Mouse (Mus musculus) Patski (cell line): ENCODE data around the gene Rnf113a2. TPM values are rescaled to one million over a fixed set of nuclear protein-coding genes. Genes with fewer than 3 reads are reported as not detected.

Experiments used
- ATAC-seq: fragments of 100-300 bp; one replicate; pipeline ENCODE4 v1.8.0; 2021
- CTCF ChIA-PET: fragments of 350-600 bp; sonication (Branson Sonifier 250); formaldehyde crosslinking; loops from one replicate; lab custom pipeline; 2022; ENCODE audit warnings: inconsistent platforms; lab: Charles Lee
- POLR2A ChIA-PET: fragments of 350-600 bp; sonication (Branson Sonifier 250); formaldehyde crosslinking; loops from one replicate; lab custom pipeline; 2022; ENCODE audit warnings: antibody characterized with exemption, inconsistent platforms; lab: Charles Lee
- DNase-seq: peaks from one replicate; pipeline ENCODE4 v3.0.0-alpha.2; 2011; ENCODE audit warnings: low read depth, low spot score
- H3K27me3 ChIP-seq: fragments of 371-371 bp; one replicate; pipeline ENCODE4 v1.5.1; 2021
- CTCF ChIP-seq: fragments of 100-300 bp; IDR thresholded peaks from one replicate; pipeline ENCODE4 v1.5.1; 2021
- in situ Hi-C: fragments of 300-500 bp; cut with MboI; formaldehyde crosslinking; loops from 3 replicates; pipeline ENCODE4 v1.11.1; 2018; ENCODE audit warnings: low pct_unique_long_range_greater_than_20kb, mixed read lengths
- polyA plus RNA-seq: library from polyadenylated mRNA; unstranded; gene quantifications from one replicate; pipeline ENCODE4 v1.2.3, GENCODE M21; 2021

The Rnf113a2 gene
- polyA plus RNA-seq, 1 experiment from 2014 or later = 18.1 TPM

GRCm38 (mm10) chr12:84393847-84394246 is 23.1 kb upstream of the Rnf113a2 start:
- DNase-seq (peak; percentile 69), ATAC-seq (peak; percentile 47)
- TF ChIP-seq CTCF = no peak
- ChIA-PET CTCF (interaction anchor here (0.9 kb wide), 1 partner anchor 9 kb away, joined by 3 read pairs; no protein-coding TSS in a partner anchor), POLR2A (no interaction called here)
- H3K27me3 ChIP-seq = no peaks in the 10 kb centered on the region
- in situ Hi-C loops = no loop called here

DNA sequence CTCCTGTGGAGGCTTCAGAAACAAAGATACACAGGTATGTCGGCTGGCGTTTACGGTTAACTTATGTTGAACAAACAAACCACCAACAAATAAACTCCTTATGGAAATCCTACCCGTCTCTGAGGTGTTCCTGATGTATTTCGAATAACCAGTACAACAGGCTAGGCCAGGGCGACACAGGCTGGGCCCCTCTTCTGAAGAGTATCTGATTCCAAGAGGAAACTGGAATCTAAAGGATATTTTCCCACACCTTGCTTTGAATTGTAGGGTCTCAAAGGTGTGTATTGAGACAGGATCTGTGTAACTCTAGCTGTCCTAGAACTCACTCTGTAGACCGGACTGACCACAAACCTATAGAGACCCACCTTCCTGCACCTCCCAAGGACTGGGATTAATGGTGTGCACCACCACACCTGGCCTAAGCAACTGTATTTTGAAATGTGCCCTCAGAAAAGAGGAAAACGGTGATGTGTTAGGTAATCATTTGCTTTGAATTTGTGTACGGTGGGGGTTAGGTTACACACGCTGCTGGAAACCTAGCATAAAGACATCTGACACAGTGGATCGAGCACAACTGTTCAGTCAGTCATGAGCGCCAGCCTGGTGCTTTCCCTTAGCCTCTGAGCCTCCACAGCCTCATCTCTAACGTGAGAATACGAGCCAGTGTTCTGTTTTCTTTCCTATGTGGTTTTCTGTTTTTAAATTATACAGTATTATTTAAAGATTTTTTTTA is 19.9 kb upstream of the Rnf113a2 start:
- ChIA-PET CTCF (no interaction called here), POLR2A (no interaction called here)
- in situ Hi-C loops = no loop called here
- ATAC-seq (no peak), DNase-seq (no peak)
- no peaks in the 10 kb centered on the region for H3K27me3 ChIP-seq
- TF ChIP-seq CTCF = no peak

- ATAC-seq (no peak), DNase-seq (no peak)
- ChIA-PET CTCF (no interaction called here), POLR2A (no interaction called here)
- no peak for TF ChIP-seq CTCF
- H3K27me3 ChIP-seq = no peaks in the 10 kb centered on the region
- in situ Hi-C loops = no loop called here
Measured at GRCm38 (mm10) chr12:84397685-84398084, 19.3 kb upstream of the Rnf113a2 start.

GRCm38 (mm10) chr12:84398629-84399028 is 18.4 kb upstream of the Rnf113a2 start:
- no peaks in the 10 kb centered on the region for H3K27me3 ChIP-seq
- TF ChIP-seq CTCF = no peak
- ATAC-seq (no peak), DNase-seq (no peak)
- ChIA-PET CTCF (interaction anchor here (1.5 kb wide), 1 partner anchor 18 kb away, joined by 4 read pairs; the partner anchor contains the start of gene Rnf113a2), POLR2A (no interaction called here)
- in situ Hi-C loops = no loop called here

DNA sequence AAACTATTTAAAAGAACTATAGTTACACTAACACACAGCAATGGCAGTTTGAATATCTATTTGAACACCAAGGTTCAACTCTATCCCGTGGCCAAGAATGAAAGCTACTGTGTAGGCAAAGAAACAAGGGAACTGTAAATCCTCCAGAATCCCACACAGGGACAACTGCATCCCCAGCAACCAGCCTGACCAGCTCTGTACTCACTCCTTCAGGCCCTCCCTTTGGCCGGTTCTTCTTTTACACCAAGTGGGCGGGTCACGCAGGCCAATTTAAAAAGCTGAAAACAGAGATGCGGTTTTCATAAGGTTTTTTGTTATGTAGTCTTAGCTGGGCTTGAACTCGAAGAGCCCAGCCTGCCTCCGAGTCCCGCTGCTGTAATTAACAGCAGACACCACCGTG is 17.9 kb upstream of the Rnf113a2 start:
- POLR2A ChIA-PET = no interaction called here
- ATAC-seq (no peak), DNase-seq (no peak)
- H3K27me3 ChIP-seq = no peaks in the 10 kb centered on the region
- TF ChIP-seq CTCF = no peak
- in situ Hi-C loops = no loop called here
- CTCF ChIA-PET = interaction anchor here (1.5 kb wide), 1 partner anchor 18 kb away, joined by 4 read pairs; the partner anchor contains the start of gene Rnf113a2

GRCm38 (mm10) chr12:84399663-84400062 is 17.3 kb upstream of the Rnf113a2 start:
- DNase-seq (no peak), ATAC-seq (no peak)
- in situ Hi-C loops = no loop called here
- ChIA-PET POLR2A (no interaction called here), CTCF (interaction anchor here (1.5 kb wide), 1 partner anchor 17 kb away, joined by 4 read pairs; the partner anchor contains the start of gene Rnf113a2)
- no peak for TF ChIP-seq CTCF
- H3K27me3 ChIP-seq = no peaks in the 10 kb centered on the region

DNA sequence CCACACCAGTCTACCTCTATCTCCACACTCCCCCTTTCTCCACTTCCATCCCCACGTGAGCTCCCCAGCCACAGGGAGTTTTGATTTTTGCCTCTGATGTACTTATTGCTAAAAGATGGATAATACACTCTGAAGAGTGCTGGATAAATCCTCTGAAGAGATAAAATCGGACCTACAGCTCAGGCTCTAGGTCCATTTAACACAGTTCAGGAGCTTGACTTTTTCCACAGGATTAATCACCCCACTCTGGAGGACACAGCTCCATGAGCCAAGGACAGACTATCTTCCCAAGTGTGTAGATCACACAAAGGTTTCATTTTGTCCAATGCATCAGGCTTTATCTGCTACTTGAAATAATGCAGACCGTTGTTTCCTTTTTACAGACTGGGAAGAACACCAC is 16.9 kb upstream of the Rnf113a2 start:
- TF ChIP-seq CTCF = no peak
- DNase-seq (no peak), ATAC-seq (no peak)
- ChIA-PET CTCF (no interaction called here), POLR2A (no interaction called here)
- H3K27me3 ChIP-seq = no peaks in the 10 kb centered on the region
- in situ Hi-C loops = no loop called here

GRCm38 (mm10) chr12:84400653-84401052 is 16.3 kb upstream of the Rnf113a2 start:
- no peaks in the 10 kb centered on the region for H3K27me3 ChIP-seq
- DNase-seq = no peak
- CTCF ChIA-PET = no interaction called here
- TF ChIP-seq CTCF = no peak
- in situ Hi-C loops = no loop called here
- POLR2A ChIA-PET = no interaction called here
- ATAC-seq = no peak

DNA sequence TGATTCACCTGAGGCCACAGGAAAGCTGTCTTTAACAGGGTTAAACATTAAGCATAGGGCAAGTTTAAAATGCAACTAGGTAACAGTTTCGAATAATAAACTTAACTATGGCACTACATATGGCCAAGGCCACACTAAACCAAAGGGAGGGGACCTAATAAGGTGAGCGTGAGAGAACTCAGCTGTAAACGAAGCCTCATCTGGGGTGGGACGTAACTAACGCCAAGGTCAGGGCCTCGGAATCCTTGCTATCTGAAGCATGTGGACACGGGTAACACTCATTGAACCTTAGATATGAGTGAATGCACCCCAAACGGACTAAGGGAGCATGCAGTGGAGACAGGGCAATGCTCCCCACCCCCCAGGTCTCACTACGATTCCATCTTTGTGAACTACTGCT is 14.1 kb upstream of the Rnf113a2 start:
- in situ Hi-C loops = no loop called here
- TF ChIP-seq CTCF = no peak
- ATAC-seq (no peak), DNase-seq (no peak)
- POLR2A ChIA-PET = no interaction called here
- CTCF ChIA-PET = no interaction called here
- no peaks in the 10 kb centered on the region for H3K27me3 ChIP-seq

GRCm38 (mm10) chr12:84404541-84404940 is 12.5 kb upstream of the Rnf113a2 start:
- POLR2A ChIA-PET = no interaction called here
- in situ Hi-C loops = no loop called here
- no peak for TF ChIP-seq CTCF
- H3K27me3 ChIP-seq = no peaks in the 10 kb centered on the region
- ATAC-seq = no peak
- CTCF ChIA-PET = interaction anchor here (0.6 to 1.2 kb wide), 3 partner anchors 12 to 62 kb away, joined by 3 read pairs; partner anchors contain the start of gene Rnf113a2
- no peak for DNase-seq

DNA sequence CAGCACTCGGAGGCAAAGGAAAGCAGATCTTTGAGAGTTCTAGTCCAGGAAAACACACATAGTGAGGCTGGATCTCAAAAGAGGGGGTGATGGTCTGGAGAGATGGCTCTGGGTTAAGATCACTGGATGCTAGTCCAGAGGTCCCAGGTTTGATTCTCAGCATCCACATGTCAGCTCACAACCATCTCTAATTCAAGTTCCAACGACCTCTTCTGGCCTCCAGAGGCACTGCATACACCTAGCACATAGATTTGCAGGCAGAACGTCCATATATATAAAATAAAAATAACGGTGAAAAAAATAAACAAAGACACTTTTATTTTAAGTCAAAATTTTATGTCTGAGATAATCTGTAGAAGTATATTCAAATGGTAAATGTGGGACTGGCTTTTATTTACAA is 9.7 kb upstream of the Rnf113a2 start:
- POLR2A ChIA-PET = no interaction called here
- DNase-seq = no peak
- no peak for ATAC-seq
- CTCF ChIA-PET = no interaction called here
- H3K27me3 ChIP-seq = no peaks in the 10 kb centered on the region
- in situ Hi-C loops = loop anchor here (5.0 kb wide), 1 partner anchor 45 kb away; the partner anchor contains the start of genes Coq6 and Fam161b
- TF ChIP-seq CTCF = peak; percentile 32
